Mouse (Mus musculus): ENCODE data around the gene Tmem179. TPM values are rescaled to one million over a fixed set of nuclear protein-coding genes. Genes with fewer than 3 reads are reported as not detected.
A peak's percentile ranks its signal among the peaks of the same experiment; 100 is the strongest.

The Tmem179 gene
- polyA plus RNA-seq, 1 experiment from 2014 or later: 84.4 TPM

- Histone ChIP-seq H3K4me2 (no peak overlapping the region), H3K4me3 (no peak overlapping the region), H3K27ac (replicated peaks) (no peak overlapping the region), H3K4me1 (replicated peaks) (peaks cover 11% of the 10 kb centered on the region), H3K9ac (no peak overlapping the region), H3K27me3 (0 out of 2 replicates have a peak, but pooled peaks cover 6% of the 10 kb centered on the region), H3K36me3 (no peaks in the 10 kb centered on the region), H3K9me3 (no peaks in the 10 kb centered on the region)
- peak; percentile 76 for ATAC-seq (ENCODE audit: low FRiP score, low read depth)
- WGBS: 16% methylated on average over 4 of the region's 4 CpGs
Observed at GRCm38 (mm10) chr12:112457839-112458238, 58.7 kb downstream of the Tmem179 start.

- H3K9me3 ChIP-seq: no peaks in the 10 kb centered on the region
- no peak overlapping the region for H3K4me3 ChIP-seq
- H3K27ac ChIP-seq (replicated peaks): no peak overlapping the region
- WGBS: 82% methylated on average over 6 of the region's 6 CpGs
- no peak overlapping the region for H3K9ac ChIP-seq
- ATAC-seq (ENCODE audit: low FRiP score, low read depth): no peak
- H3K36me3 ChIP-seq: no peaks in the 10 kb centered on the region
- H3K4me1 ChIP-seq (replicated peaks): peaks cover 11% of the 10 kb centered on the region
- 0 out of 2 replicates have a peak, but pooled peaks cover 4% of the 10 kb centered on the region for H3K27me3 ChIP-seq
- H3K4me2 ChIP-seq: no peak overlapping the region
Observed at GRCm38 (mm10) chr12:112456144-112456713, 60.3 kb downstream of the Tmem179 start.

GRCm38 (mm10) chr12:112451826-112452225 is 64.7 kb downstream of the Tmem179 start:
- H3K36me3 ChIP-seq: no peaks in the 10 kb centered on the region
- no peak overlapping the region for H3K4me3 ChIP-seq
- ATAC-seq (ENCODE audit: low FRiP score, low read depth): no peak
- peaks cover 13% of the 10 kb centered on the region for H3K4me1 ChIP-seq (replicated peaks)
- H3K27ac ChIP-seq (replicated peaks): no peak overlapping the region
- no peak overlapping the region for H3K9ac ChIP-seq
- H3K9me3 ChIP-seq: no peaks in the 10 kb centered on the region
- WGBS: 61% methylated on average over 9 of the region's 9 CpGs
- H3K27me3 ChIP-seq: no peaks in the 10 kb centered on the region
- H3K4me2 ChIP-seq: no peak overlapping the region

GRCm38 (mm10) chr12:112451381-112451780 is 65.2 kb downstream of the Tmem179 start:
- Histone ChIP-seq H3K36me3 (no peaks in the 10 kb centered on the region), H3K9me3 (no peaks in the 10 kb centered on the region), H3K27ac (replicated peaks) (no peak overlapping the region), H3K27me3 (no peaks in the 10 kb centered on the region), H3K9ac (no peak overlapping the region), H3K4me2 (no peak overlapping the region), H3K4me1 (replicated peaks) (peaks cover 13% of the 10 kb centered on the region), H3K4me3 (no peak overlapping the region)
- ATAC-seq (ENCODE audit: low FRiP score, low read depth): no peak
- 82% methylated on average over 1 of the region's 1 CpGs for WGBS

- Histone ChIP-seq H3K4me2 (no peak overlapping the region), H3K36me3 (no peaks in the 10 kb centered on the region), H3K27me3 (no peaks in the 10 kb centered on the region), H3K27ac (replicated peaks) (no peak overlapping the region), H3K9ac (no peak overlapping the region), H3K9me3 (no peaks in the 10 kb centered on the region), H3K4me1 (replicated peaks) (peaks cover 13% of the 10 kb centered on the region), H3K4me3 (no peak overlapping the region)
- WGBS: 23% methylated on average over 6 of the region's 6 CpGs
- ATAC-seq (ENCODE audit: low FRiP score, low read depth): 0 out of 2 replicates have a peak, but pooled peaks have one; percentile 12
Observed at GRCm38 (mm10) chr12:112450883-112451282, 65.7 kb downstream of the Tmem179 start.

Other genes starting within 250 kb of the Tmem179 start
- gene A530016L24Rik, start 27.3 kb downstream of the Tmem179 start, polyA plus RNA-seq (2015; fragmentation: Nextera tagmentation; extraction: Ambion mirVana): 0.09 and 0.18 TPM in 2 replicates
- gene Inf2, start 72.0 kb upstream of the Tmem179 start, polyA plus RNA-seq (2015; fragmentation: Nextera tagmentation; extraction: Ambion mirVana): 0.89 and 1.0 TPM in 2 replicates
- gene Adssl1, start 103.3 kb upstream of the Tmem179 start, polyA plus RNA-seq (2015; fragmentation: Nextera tagmentation; extraction: Ambion mirVana): 5.8 and 6.3 TPM in 2 replicates
- 55.6 and 61.2 TPM in 2 replicates for gene Siva1, start 127.9 kb upstream of the Tmem179 start, polyA plus RNA-seq (2015; fragmentation: Nextera tagmentation; extraction: Ambion mirVana)
- 150 and 159 TPM in 2 replicates for gene Akt1, start 158.1 kb upstream of the Tmem179 start, polyA plus RNA-seq (2015; fragmentation: Nextera tagmentation; extraction: Ambion mirVana)
- 2.3 and 4.2 TPM in 2 replicates for gene Zbtb42, start 162.1 kb upstream of the Tmem179 start, polyA plus RNA-seq (2015; fragmentation: Nextera tagmentation; extraction: Ambion mirVana)
- gene Cep170b, start 203.7 kb upstream of the Tmem179 start, polyA plus RNA-seq (2015; fragmentation: Nextera tagmentation; extraction: Ambion mirVana): 45.7 and 48.8 TPM in 2 replicates
- 6.3 and 9.2 TPM in 2 replicates for gene Pld4, start 243.9 kb upstream of the Tmem179 start, polyA plus RNA-seq (2015; fragmentation: Nextera tagmentation; extraction: Ambion mirVana)